Mouse (Mus musculus): ENCODE measurements around the gene Mlph.
A peak's percentile ranks its signal among the peaks of the same experiment; 100 is the strongest.

Gene Mlph

DNA sequence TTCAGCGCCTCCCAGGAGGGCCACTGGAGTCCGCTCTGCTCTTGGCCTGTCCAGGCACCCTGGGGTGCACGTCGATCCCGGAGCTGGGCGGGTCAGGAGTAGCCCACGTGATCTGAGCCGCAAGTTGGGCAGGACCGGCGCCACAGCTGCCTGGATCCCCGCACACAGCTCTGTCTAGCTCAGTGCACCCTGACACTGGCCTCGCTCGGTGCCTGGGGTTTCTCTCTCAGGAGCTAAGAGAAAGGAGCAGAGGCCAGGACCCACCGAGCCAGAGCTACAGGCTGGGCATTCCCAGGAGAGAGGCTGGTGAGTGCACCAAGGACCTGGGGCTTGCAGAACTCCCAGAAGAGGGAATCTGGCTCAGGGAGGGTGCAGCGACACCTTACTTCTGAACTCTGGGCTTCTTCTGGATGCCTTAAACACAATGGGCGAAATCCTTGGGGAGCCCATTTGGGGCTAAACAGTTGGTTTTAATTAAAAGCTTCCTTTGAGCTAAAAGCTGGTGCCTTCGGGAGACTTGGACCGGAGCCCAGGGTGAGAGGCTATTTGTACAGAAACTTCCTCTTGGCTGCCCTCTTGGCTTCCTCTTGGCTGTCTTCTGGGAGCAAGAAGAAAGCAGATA, at the start of gene Mlph:
Mlph (plus strand) TSS at position 138 of the 622 bp plus-strand sequence.
- DNase-seq (ENCODE audit: low spot score in 2 of 2), result peak in 1 of 2 experiments; percentile 57

DNA sequence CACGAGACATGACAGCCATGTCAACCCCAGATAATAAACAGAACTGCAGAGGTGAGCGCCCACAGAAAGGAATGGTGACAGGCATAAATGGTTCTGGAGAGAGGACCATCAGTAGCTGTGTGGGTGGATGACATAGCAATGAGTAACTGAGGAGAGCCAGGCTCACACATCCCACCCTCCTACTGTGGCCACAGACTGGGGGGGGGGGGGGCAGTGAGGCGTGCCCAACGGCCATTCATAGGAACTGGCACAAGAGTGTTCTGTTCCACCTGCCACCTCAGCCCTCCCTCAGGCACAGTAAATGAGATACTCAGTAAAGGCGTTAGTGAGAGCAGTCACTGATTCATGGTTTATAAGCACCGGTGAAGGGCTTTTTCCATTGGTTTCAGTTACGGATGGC, 48.2 kb upstream of the Mlph start:
- DNase-seq (ENCODE audit: low spot score in 2 of 2), result no peak

DNA sequence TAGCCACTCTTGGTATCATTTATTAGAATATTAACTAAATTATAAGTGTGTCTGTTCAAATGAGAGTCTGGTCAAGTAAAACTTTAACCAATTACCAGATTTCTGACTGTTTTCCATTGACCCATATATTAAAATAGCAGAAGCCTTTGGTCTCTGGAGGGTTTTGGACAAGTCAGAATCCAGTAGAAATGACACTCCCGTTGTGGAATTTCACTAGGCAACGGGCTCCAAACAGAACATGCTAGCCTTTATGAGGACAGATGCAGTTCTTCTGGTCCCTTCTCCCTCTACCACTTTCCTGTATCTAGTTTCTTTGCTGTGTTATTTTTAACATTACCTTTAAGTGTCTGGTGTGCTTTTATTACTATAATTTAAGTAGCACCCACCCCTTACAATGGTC, 44.3 kb upstream of the Mlph start:
- no peak for DNase-seq (ENCODE audit: low spot score in 2 of 2)

DNA sequence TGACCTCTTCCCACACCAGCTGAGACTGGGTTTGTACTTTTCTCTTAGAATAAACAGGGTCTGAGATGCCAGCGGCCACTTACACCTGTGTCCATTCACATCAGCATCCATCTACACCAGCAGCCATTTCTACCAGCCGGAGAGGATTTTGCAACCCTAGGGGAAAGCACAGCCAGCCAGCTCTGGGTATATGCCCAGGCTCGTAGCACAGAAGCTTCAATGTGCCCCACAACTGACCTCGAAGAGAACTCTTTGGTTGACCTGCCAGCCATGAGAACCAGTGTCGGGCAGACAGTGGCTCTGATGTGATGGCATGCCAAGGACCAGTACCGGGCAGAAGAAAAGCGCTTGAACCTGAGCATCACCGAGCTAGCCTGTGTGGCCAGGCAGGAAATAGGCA, 39.5 kb upstream of the Mlph start:
- no peak for DNase-seq (ENCODE audit: low spot score in 2 of 2)

DNA sequence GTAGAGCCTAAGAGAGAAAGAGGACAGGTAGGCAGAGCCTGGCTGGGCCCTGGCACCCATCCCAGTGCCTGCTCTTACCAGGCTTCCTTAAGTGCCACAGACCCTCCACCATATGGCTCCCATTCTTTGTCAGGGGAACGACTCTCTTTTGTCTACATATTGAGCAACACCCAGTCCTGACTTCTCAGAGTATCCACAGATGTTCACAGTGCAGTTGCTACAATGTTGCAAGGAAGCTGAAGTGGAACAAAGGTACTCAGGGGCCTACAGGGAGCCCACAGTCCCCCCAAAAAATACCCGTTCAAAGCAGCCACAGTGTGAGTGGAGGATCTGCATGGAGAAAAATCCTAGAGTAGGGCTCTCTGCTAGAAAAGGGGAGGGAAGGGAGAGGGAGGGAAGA, 38.9 kb upstream of the Mlph start:
- DNase-seq (ENCODE audit: low spot score in 2 of 2), result no peak

DNA sequence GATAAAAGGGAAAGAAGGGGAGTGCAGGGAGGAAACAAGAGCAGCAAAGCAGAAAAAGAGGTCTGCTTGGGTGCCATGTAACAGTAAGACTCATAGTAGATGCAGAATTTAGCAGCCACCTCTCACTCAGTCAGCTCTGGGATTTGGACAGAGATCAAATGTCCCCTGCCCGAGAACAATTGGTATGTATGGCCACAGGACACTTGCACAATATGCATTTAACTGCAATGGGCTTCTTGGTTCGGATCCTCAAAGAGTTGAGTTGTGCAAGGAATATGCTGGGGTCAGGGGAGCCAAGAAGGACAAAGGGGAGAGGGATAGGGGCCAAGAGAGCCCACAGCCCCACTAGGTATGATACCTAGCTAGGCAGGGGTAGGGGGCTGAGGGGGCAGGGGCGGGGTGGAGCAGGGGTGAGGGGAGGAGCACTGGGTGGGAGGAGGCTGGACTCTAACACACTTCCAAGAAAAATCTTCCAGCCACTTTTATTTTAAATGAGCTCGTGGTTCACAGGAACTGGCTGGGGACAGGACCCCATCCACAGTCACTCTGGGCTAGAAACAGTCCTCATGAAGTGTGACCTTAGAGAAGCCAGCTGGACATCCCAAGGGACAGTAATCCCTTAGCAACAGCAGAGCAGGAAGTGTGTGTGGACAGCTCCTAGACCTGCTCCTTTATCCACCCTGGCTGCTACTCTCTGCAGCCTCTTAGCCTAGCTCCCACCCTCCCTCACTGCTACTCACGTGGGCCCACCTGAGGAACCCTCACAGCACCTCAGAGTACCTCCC, 38.2 kb upstream of the Mlph start:
- no peak for DNase-seq (ENCODE audit: low spot score in 2 of 2)

DNA sequence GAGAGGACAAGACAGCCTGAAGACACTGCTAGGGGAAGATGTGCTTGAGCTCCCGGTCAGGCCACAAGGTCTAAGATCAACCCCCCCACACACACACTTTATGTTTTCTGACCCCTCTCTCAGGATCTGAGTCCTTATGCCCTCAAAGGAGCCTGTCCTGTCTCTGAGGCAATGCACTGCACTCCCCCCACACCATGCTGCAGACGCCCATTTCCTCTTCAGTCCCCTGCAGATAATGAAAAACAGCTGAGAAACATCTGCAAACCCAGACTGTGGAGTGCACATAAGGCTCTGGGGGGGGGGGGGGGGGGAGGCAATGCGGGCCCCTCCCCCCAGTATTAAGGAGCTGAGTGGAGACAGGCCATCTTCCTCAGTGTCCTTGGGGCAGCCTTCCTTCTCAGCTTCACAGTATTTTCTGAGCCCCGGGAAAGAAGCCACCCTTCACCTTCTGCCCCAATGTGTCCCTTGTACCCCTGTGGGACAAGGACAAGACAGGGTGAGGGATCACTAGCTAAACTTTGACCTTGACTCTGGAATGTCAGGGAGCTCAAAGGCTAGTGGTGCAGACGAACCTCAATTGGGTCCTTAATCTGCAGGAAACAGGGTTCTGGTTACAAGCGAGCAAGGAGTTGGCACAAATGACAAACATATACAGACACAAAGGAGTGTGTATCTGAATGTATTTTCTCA, 29.0 kb upstream of the Mlph start:
- no peak for DNase-seq (ENCODE audit: low spot score in 2 of 2)

DNA sequence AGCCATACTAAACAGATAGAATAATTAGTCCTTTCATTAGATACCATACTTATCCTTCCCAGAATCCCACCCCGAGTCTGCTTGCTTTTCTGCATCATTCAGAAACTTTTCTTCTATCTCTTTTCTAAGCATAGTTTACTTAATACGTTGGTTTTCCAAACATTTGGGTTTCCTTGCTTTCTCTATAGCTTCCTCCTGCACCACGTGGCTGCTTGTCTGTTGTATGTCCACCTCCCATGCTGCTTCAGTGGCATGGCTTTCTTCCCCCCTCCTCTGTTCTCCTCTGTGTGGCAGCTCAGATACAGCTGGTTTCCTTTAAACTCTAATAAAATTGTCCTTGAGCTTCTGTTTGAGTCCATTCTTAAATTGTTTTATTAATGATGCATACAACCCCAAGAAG, 20.4 kb upstream of the Mlph start:
- no peak for DNase-seq (ENCODE audit: low spot score in 2 of 2)

DNA sequence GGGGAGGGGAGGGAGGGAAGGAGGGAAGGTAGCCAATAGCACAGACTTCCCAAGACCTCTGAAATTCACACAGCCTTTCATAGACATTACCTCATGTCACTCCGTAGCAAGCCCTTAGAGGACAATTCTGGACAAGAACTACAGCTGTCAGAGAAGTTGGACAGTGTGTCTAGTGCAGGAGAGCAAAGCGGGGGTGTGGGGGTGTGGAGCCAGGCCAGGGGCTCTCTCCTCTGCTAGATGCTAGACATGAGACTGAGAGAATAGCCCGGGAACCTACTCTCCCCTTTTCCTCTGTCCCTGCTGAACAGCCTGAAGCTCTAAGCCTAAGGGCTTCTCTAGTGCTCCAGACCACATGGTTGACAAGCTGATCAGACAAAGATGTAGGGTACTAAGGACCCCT, 19.9 kb upstream of the Mlph start:
- no peak for DNase-seq (ENCODE audit: low spot score in 2 of 2)

DNA sequence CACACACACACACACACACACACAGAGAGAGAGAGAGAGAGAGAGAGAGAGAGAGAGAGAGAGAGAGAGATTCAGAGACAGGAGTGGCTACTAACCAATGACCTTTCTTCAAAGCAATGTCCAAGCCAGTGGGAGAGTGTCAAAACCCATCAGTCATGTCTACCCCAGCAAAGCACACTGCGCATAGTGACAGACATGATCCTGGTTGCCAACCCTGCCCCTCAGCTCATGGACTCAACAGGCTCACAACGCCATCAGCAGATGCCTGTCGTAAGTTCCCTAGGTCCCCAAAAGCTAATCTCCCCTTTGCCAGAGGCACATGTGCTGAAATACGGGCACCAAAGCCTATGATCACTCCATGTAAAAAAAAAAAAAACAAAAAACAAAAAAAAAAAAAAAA, 18.6 kb upstream of the Mlph start:
- DNase-seq (ENCODE audit: low spot score in 2 of 2), result no peak

DNA sequence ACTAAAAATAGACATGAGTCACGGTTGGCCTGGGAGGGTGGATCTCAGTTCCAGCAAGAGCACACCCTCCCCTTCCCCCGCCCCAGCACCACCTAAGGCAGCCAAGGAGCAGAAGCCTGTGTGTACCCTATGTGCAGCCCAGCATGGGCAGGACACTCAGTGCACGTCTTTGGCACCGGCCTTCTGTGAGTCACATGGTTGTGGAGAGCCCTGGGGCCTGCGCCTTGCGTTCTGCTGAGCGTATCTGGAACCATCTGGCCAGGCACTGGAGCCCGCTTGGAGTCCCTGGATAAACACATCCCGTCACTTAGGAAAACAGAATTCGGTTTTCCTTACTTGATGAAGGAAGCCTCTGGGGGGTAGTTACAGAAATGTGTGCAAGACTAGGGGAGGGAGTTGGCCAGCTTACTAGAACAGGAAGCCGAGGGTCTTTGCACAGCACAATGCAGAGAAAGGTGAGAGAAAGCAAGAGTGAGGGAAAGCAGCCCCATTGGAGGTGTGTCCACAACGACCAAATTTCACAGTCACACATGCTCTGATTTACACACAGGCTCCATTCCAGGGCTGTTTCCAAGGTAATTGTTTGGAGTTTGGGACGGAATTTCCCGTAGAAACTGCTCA, 18.0 kb upstream of the Mlph start:
- DNase-seq (ENCODE audit: low spot score in 2 of 2), result peak; percentile 62 to 65

DNA sequence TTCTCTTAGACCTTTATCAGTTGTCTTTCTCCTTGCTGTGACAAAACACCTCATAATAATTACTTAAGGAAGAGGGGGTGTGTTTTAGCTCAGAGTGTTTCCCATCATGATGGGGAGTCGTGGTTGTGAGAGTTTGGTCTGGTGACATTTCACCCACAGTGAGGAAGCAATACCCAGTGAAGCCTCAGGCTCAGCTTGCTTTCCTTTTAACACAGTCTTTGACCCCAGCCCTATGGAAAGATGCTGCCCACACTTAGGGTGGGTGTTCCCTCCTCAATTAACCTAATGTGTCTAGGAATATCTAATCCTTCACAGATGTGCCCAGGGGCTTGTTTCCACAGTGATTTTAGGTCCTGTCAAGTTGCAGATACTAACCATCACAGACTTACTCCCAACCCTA, 16.9 kb upstream of the Mlph start:
- DNase-seq (ENCODE audit: low spot score in 2 of 2), result no peak

DNA sequence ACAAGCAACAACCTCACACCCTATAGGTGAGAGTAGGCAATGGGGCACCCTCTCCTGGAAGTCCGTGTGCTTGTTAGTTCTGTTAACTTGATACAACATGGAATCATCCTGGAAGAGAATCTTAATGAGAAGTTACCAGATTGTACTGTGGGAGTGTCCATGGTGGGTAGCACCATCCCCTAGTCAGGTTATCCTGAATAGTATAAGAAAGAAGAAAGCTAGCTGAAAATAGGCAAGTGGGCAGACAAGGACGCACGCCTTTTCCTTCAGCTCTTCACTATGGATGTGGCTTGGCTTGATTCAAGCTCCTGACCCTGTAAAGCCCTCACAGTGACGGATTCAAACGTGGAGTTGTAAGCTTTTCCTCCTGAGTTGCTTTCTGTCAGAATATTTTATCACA, 15.1 kb upstream of the Mlph start:
- no peak for DNase-seq (ENCODE audit: low spot score in 2 of 2)

DNA sequence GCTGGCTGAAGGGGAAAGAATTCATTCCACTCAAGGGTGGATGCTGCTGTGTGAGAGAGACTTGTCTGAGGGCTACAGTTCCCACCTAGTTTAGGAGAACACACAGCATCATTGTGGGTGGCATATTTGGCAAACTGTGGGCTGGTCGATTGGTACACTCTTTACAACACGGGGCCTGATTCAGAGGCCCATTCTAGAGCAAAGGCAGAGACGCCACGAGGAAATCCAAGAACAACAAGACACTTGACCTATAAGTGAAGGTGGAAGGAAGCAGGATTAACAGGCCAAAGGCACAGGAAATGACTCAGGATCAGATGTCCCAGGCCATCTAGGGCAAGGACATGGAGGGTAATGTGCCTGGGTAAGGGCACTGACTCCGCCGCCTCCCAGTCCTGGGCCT, 14.5 kb upstream of the Mlph start:
- no peak for DNase-seq (ENCODE audit: low spot score in 2 of 2)

DNA sequence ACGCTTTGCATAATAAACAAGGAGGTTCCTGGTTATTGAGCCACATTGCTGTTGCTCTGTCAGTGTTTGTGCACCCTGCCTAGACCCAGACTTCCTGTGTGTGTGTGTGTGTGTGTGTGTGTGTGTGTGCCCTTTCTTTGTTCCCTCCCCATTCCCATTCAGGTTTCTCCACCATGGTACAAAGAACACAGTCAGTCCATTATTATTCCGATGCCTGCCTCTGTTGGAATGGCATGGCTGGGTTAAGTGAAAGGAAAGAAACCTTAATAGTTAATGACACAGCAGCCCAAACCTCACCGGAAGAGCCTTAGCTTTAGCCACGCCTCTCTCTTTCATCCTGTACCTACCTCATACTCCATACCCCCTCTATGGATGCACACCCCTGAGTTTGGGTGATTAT, 13.6 kb upstream of the Mlph start:
- DNase-seq (ENCODE audit: low spot score in 2 of 2), result no peak

DNA sequence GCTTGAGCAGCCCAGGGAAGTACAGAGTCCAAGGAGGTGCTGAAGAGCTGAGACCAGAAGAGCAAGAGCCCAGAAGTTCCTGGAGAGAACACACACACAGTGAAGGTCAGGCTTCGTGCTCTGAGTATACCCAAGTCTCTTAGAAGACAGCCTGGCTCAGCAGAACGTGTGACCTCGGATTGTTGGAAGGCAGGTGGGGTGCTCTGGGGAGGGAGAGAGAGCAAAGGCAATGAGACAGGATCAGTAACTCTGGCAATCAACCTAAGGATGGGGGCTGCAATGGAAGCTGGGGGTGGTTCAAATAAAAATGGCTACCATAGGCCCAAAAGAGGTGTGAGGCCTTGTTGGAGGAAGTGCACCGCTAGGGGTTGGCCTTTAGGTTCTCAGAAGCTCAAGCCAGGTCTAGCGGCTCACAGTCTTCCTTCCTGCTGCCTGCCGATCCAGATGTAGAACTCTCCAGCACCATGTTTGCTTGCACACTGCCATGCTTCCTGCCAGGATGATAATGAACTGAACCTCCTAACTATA, 13.1 kb upstream of the Mlph start:
- DNase-seq (ENCODE audit: low spot score in 2 of 2), result no peak

DNA sequence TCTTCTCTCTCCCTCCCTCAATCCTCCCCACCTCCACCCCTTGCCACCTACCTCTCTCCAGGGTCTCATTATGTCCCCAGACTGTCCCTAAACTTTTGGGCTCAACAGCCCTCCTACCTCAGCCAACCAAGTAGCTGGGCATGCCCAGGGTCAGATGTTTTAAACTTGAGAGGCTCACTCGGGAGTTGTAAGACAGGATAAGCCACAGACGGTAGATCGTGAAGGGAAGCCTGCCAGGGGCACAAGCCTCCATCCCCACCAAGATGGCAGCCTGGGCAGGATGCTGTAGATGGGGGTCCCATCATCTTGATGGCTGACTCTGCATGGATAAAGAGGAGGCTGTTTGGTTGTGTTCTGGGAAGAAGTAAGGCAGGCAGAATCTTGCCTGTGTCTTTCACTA, 12.1 kb upstream of the Mlph start:
- DNase-seq (ENCODE audit: low spot score in 2 of 2), result no peak

DNA sequence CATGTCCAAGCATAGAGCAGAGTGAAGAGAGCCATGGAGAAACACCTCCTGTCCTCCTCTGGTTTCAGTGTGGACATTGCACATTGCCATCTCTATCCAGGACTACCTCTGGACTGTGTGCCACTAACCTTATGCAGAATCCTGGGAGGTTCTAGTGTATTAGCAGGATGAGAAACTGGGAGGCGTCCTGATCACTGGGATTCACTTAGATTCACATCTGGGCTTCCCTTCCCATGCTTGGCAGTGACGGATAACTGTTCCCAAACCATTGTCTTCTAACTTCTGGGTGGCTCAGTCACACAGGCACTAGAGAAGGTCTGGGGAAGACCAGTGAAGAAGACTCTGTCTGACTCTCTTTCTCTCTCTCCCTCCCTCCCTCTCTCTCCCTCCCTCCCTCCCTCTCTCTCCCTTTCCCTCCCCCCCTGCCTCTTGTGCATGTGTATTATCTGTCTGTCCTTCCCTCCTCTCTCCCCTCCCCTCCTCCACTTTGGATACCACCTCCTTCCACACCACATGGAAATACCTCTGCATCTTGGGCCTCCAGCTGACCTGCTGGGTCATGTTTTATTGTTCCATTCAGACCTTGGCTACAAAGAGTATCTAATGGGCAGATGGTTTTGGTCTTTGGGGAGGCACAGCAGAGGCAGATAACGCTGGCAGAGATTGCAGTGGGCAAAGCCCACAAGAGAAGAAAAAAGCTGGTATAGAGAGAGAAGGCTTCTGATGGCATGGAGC, 11.5 kb upstream of the Mlph start:
- DNase-seq (ENCODE audit: low spot score in 2 of 2), result no peak

DNA sequence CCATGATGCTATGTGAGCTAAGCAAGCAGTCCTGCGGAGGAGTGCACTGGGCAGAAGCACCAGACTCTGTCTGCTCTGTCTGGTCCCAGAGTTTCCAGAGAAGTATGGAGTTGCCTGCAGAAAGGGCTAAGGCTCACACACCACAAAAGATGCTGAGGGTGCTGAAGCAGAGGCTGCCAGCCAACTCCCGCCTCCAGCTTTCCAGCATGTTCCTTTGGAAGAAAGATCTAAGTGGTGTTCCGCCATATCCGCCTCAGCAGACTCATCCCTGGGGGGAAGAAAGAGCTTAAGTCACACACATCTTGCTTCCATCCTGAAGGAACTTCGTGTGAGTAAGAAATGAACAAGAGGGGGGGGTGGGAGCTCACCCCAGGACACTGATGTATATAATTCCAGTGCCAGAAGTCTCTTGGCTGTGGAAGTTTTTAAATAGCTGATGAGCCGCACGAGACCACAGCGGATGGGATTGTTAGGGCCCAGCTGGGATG, 10.9 kb upstream of the Mlph start:
- DNase-seq (ENCODE audit: low spot score in 2 of 2), result peak; percentile 78 to 82

DNA sequence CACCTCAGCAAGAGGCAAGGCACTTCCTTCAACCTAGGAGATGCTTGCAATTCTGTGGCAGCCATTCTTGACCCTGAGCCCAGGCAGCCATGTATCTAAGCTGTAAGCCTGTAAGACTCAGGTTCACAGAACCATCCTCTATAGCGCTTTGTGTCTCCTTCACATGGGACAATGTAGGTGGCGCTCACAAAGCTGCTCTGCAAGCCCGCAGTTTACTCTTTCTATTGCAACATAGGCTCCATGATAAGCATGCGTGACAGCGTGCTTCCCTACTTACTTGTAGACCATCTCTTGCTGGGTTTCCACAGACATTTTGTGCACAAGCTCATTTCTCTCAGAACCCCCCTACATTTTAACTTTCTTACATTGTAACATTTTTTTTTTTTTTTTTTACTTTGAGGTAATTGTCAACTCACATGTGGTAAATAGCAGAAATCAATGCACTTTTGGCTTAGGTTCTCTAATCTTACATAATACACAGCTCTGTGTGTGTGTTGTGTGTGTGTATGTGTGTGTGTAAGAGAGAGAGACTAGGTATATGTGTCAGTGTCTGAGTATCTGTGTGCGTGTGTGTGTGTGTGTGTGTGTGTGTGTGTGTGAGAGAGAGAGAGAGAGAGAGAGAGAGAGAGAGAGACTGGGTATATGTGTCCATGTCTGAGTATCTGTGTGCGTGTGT, 10.0 kb upstream of the Mlph start:
- no peak for DNase-seq (ENCODE audit: low spot score in 2 of 2)

DNA sequence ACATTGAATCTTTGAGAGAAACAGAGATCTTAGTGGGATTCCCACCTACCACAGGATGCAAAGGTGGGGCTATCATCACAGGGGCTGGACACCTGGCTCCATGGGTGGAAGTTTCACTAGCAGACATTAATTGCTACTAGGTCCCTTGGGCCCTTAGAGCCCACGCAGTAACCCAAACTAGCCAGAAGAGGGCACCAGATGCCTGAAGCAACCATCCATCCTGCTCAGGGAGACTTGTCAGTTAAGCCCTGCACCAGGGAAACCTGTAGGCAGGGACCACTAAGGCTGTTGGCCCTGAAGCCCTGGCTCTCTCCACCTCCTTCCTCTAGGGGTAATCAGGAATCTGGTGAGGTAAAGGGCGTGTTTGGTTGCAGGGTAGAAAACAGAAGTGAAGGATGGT, 8.5 kb upstream of the Mlph start:
- DNase-seq (ENCODE audit: low spot score in 2 of 2), result peak in 1 of 2 experiments; percentile 50

Measured in right cerebral cortex, postnatal 10 days (tissue).